Mouse (Mus musculus) CD8-positive naive resting alpha-beta T cell, adult 57 days (primary cell): ENCODE measurements around the gene Junb. TPM values are rescaled to one million over a fixed set of nuclear protein-coding genes. Genes with fewer than 3 reads are reported as not detected.

Experiments used
- total RNA-seq: library from RNA; stranded (reverse); gene quantifications from one replicate; pipeline ENCODE4 v1.2.4, GENCODE M21; 2023

The Junb gene
- 1,294 TPM for total RNA-seq

DNA sequence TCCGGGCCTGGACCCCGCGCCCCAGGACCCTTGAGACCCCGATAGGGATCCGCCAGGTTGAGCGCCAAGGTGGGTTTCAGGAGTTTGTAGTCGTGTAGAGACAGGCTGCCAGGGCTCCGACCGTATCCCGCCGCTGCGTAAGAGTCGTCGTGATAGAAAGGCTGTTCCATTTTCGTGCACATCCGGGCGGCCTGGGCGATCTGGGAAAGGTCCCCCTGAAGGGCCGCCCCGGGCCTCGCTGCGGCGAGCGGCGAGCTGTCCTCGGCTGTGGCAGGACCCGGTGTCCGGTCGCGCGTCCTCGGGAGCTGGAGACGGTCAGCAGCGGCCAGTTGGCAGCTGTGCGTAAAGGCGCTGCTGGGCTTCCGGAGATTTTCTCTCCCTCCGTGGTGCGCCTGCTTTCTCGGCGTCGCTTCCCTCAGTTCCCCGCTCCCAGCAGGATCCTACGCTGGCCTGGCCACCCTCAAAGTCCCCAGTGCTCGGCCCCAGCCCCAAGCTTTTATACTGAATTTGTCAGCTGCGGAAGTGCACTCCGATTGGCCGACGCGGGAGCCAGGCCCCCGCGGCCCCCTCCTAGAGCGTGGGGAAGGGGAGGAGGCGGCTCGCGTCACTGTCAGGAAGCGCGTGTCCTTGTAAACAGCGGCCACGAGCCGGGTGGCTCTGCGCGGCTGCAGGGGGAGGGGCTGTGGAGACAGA is at the start of gene Junb:
Gene Junb, minus strand, starts transcription at position 471 of the 693 bp plus-strand sequence.

DNA sequence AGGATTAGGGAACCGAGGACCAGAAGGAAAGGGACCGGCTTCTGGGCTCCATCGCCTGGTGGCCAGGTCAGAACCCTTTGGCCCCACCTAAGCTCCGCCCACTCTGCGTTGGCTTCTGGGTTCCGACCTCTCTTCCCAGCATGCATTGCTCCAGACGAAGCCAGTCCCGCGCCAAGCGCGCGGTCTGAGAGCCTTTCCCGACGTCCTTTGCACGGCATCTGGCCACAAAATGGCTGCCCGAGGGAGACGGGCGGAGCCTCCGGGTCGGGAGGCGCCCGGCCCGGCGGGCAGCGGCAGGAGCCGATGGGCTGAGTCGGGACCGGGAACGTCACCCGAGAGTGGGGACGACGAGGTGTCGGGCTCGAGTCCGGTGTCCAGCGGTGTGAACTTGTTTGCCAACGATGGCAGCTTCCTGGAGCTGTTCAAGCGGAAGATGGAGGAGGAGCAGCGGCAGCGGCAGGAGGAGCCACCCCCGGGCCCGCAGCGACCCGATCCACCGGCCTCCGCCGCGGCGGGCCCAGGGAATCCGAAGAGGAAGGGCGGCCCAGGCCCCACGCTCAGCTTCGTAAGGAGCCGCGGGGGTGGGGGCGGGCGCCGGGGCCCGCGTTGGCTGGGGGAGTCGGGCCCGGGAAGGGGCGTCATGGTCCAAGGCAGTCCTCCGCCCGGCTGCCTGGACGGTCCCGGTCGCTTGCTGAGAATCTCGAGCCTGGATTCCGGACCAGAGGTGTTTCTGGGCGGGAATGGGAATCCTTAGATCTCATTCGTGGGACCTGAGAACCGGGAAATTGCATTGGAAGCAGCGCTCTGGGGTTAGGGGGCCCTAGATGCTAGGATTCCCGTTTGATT is 48.4 kb upstream of the Junb start, which contains the start of gene Trir:
Gene Trir, plus strand, starts transcription at position 154 of the 846 bp plus-strand sequence.

DNA sequence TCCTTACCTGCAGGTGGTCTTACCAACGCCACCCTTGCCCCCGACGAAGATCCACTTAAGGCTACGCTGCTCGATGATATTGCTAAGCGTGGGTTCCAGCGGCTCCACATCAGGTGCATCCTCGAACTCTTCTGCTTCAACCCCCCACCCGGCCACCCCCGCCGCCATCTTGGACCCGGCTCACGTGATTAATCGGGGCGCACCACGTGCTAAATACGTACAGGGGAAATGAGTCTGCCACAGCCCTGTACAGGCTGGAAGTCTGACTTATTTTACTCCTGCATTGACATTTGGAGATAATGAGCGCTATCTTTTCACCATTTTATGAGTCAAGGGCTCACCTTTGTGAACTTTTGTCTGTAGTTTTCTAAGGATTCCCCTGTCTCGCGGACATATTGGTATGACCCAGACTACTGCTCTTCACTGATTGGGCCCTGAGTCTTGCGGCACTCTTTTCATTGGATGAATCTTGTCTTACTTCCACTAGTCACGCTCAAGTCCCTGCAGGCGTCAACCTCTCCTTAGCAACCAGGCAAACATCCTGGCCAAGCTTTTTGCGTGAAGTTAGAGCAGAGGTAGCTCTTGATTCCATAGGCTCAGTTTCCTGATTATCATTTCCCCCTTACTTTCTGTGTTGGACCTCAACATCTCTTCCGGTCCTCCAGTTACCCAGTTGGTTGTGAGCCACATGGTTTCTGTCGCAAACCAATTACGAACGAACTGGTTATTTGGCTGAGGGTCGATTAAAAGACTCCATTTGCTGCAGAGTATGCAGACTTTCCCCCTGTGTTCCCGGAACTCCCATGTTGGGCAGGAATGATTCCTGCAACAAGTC is 46.8 kb upstream of the Junb start, which contains the start of gene Asna1:
Gene Asna1, minus strand, starts transcription at position 184 of the 835 bp plus-strand sequence.

DNA sequence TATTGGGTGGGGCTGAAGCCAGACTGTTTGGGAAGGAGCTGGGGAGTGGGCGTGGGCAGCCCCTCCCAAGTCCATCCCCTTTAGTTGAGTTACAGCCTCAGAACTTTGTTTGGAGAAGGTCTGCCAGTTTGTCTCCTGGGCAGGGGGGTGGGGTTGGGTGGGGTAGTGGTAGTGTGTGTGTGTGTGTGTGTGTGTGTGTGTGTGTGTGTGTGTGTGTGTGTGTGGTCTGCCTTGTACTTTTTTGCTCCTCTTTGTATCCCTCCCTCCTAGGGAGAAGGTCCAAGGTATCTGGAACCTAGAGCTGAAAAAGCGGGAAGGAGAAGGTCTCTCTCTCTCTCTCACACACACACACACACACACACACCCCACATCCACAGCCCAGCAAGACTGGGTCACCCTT is 35.9 kb upstream of the Junb start, which contains the start of gene Best2:
Gene Best2, minus strand, starts transcription at position 101 of the 400 bp plus-strand sequence.

DNA sequence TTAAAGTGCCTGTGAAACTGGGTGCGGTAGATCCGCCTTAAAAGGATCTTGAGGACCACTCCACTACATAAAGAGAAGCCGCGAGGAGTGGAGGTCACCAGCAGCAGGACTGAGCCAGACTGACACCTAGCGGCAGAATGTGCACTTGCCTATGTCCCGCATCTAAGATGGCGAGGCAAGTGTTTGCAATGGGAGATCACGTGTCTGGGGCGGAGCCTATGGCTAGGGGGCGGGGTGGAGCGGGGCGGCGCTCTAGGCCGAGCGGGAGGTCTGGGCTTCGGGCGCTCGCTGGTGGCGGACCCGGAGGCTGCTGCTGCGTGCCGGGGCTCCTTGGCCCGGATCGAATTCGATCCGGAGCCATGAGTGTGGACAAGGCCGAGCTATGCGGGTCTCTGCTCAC is 11.8 kb upstream of the Junb start, which contains the start of gene Hook2:
Gene Hook2, plus strand, starts transcription at position 255 of the 400 bp plus-strand sequence.

DNA sequence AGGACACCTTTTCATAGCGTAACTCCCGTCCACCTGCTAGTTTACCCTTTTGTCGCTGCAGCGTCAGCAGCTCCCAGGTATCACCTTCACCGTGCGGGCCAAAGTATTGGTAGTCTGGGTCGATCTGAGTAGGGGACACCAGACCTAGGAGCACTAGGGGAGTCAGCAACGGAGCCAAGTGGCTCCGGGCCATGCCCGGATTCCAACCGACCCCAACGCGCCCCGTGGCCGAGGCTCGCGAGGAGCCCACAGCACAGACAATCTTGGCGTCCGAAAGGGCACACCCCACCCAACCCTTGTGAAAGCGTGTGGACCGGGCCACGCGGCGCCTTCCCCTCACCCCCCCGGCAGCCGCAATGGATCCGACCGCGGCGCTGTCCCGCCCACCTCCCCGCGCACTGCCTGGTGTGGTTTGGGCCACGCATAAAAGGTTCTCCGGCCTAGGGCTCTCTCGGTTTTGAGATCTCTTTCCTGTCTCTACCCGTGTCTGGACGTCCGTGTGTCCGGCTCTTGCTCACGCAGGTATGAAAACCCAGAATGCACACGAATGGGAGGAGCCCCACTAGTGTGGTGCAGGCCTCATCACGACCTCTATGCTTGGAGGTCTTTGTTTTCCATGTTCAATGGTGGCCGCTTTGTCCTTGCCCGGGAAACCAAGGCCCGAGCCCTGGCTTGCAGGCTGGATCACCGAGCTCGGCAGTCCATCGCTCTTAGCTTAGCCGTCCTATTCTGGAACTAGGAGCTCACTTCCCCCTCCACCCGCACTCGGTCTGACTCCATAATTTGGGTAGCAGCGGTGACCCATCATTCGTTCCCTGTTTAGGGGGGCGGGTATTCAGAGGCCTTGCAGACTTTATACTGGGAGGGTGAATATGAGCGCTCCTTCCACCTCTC is 9.0 kb downstream of the Junb start, which contains the start of the genes Gm49661, Prdx2 and Rnaseh2a:
Gene Gm49661, minus strand, starts transcription at position 193 of the 894 bp plus-strand sequence.
Gene Prdx2, plus strand, starts transcription at position 347 of the 894 bp plus-strand sequence.
Gene Rnaseh2a, minus strand, starts transcription at position 527 of the 894 bp plus-strand sequence.

DNA sequence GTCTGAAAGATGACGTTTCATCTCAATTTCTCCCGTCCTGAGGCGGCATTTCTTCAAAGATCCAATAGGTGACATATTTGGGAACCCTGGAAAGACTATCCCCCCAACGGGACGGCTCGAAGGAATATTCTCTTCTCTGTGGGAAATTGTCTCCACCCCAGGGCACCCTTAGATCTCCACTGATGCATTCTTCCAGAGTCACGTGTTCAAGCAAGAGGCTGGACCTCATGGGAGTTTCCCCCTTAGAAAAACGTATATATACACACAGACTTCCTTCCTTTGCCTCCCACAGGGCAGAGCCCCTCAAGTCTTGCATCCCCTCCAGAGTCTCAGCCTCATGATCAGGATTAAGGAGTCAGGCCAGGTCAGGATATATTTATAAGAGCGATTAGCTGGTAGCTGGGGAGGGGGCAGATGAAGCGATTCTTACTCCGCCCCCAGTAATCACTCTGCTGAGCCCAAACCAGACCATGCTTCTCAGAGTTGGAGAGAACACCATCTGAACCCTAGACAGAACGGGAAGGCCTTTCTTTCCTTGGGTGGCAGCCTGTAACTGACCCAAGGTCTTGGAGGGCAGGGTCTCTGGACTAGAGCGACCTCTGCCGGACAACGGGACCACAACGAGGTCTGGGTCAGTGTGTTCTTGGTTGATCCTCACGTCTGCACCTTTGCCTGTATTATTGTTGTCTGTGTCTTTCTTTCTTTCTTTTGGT is 31.8 kb downstream of the Junb start, which contains the start of gene Rtbdn:
Gene Rtbdn, plus strand, starts transcription at position 464 of the 713 bp plus-strand sequence.

DNA sequence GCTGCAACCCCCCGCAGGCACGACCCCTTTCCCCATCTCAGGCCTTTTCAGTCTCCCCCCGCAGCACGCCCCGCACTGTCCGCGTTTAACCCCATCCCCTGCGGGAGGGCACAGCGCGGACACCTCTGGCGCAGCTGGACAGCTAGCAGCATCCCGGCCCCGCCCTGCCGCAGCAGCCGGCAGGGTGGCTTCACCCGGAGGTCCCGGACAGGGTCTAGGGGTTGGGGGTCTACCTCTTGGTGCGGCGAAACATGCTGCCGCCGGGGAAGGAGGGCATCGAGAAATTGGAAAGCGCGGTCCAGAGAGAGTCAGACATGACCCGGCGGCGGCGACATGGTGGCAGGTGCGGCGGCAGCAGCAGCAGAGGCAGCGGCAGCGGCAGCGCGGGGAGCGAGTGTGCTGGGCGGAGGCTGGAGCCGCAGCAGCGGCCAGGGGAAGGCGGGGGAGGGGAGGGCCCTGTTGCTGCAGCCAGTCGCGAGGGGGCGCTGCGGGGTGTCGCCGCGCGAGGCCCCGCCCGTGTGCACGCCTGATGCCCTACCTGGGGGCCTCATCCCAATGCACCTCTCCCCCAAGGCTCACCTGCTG is 41.5 kb downstream of the Junb start, which contains the start of gene Mast1:
Gene Mast1, minus strand, starts transcription at position 398 of the 585 bp plus-strand sequence.

Other genes starting within 250 kb of the Junb start
- 5.2 TPM for gene Nfix, start 178.4 kb downstream of the Junb start, total RNA-seq
- gene Dand5, start 155.9 kb downstream of the Junb start, total RNA-seq = 4.1 TPM
- gene Gadd45gip1, start 147.2 kb downstream of the Junb start, total RNA-seq = 18.2 TPM
- gene Rad23a, start 138.1 kb downstream of the Junb start, total RNA-seq = 63.9 TPM
- gene Calr, start 131.8 kb downstream of the Junb start, total RNA-seq = 412 TPM
- 72.0 TPM for gene Farsa, start 121.7 kb downstream of the Junb start, total RNA-seq
- gene Syce2, start 106.6 kb downstream of the Junb start, total RNA-seq = 2.4 TPM
- 26.5 TPM for gene Gcdh, start 84.8 kb downstream of the Junb start, total RNA-seq
- gene Klf1, start 76.8 kb downstream of the Junb start, total RNA-seq = not detected
- gene Dnase2a, start 70.2 kb downstream of the Junb start, total RNA-seq = 10.5 TPM
- gene Mast1, start 41.4 kb downstream of the Junb start, total RNA-seq = 0.09 TPM
- not detected for gene Rtbdn, start 31.7 kb downstream of the Junb start, total RNA-seq
- not detected for gene Gm49661, start 9.3 kb downstream of the Junb start, total RNA-seq
- 33.6 TPM for gene Prdx2, start 9.1 kb downstream of the Junb start, total RNA-seq
- 47.9 TPM for gene Rnaseh2a, start 9.0 kb downstream of the Junb start, total RNA-seq
- 4.6 TPM for gene Hook2, start 11.9 kb upstream of the Junb start, total RNA-seq
- gene Best2, start 35.8 kb upstream of the Junb start, total RNA-seq = not detected
- 64.1 TPM for gene Asna1, start 46.6 kb upstream of the Junb start, total RNA-seq
- 173 TPM for gene Trir, start 48.1 kb upstream of the Junb start, total RNA-seq
- 75.7 TPM for gene Tnpo2, start 58.2 kb upstream of the Junb start, total RNA-seq
- gene Fbxw9, start 81.3 kb upstream of the Junb start, total RNA-seq = 7.7 TPM
- not detected for gene Gm5741, start 89.3 kb upstream of the Junb start, total RNA-seq
- gene Dhps, start 93.0 kb upstream of the Junb start, total RNA-seq = 88.6 TPM
- 52.7 TPM for gene Wdr83os, start 102.0 kb upstream of the Junb start, total RNA-seq
- gene Wdr83, start 102.6 kb upstream of the Junb start, total RNA-seq = 13.4 TPM
- 94.9 TPM for gene Man2b1, start 104.6 kb upstream of the Junb start, total RNA-seq
- not detected for gene Zfp791, start 144.4 kb upstream of the Junb start, total RNA-seq
- gene Cks1brt, start 173.2 kb upstream of the Junb start, total RNA-seq = not detected
- not detected for gene Olfr371, start 247.3 kb upstream of the Junb start, total RNA-seq